Mouse (Mus musculus) thymus, adult 2 months (tissue): ENCODE measurements around the gene Tusc1. TPM values are rescaled to one million over a fixed set of nuclear protein-coding genes. Genes with fewer than 3 reads are reported as not detected.

Source experiments
- DNase-seq: peaks from one replicate; pipeline ENCODE4 v3.0.0; 2021
- H3K27ac ChIP-seq: fragments of 200-500 bp; 2 replicates; pipeline ENCODE4 v1.5.1; 2012; ENCODE audit warnings: low read length, control low read depth; ENCODE audit not compliant: control insufficient read depth, insufficient read depth
- H3K27me3 ChIP-seq: fragments of 200-500 bp; 2 replicates; pipeline ENCODE4 v1.6.1; 2012; ENCODE audit warnings: mild to moderate bottlenecking, low read length, moderate library complexity, mixed read lengths; ENCODE audit not compliant: control insufficient read depth, insufficient read depth
- H3K36me3 ChIP-seq: fragments of 200-500 bp; 2 replicates; pipeline ENCODE4 v1.6.1; 2012; ENCODE audit warnings: mild to moderate bottlenecking, low read length, moderate library complexity; ENCODE audit not compliant: control insufficient read depth, insufficient read depth
- H3K4me1 ChIP-seq: fragments of 200-500 bp; replicated peaks from 2 replicates; pipeline ENCODE4 v1.6.1; 2012; ENCODE audit warnings: low read length; ENCODE audit not compliant: control insufficient read depth, insufficient read depth
- H3K4me3 ChIP-seq: fragments of 200-500 bp; 2 replicates; pipeline ENCODE4 v1.5.1; 2012; ENCODE audit warnings: mild to moderate bottlenecking, low read length, control low read depth, moderate library complexity; ENCODE audit not compliant: control insufficient read depth, insufficient read depth
- CTCF ChIP-seq: fragments of 200-500 bp; IDR thresholded peaks from 2 replicates; pipeline ENCODE4 v1.5.1; 2012; ENCODE audit warnings: mild to moderate bottlenecking, control low read depth, low read length, moderate library complexity, borderline replicate concordance; ENCODE audit not compliant: control insufficient read depth, poor library complexity, insufficient read depth; ENCODE audit errors: extremely low read depth
- POLR2A ChIP-seq: fragments of 200-500 bp; IDR thresholded peaks from 2 replicates; pipeline ENCODE4 v1.6.1; 2012; ENCODE audit warnings: mild to moderate bottlenecking, low read length, control low read depth, moderate library complexity; ENCODE audit not compliant: control insufficient read depth, poor library complexity, insufficient read depth; ENCODE audit errors: extremely low read depth
- WGBS: fragments of 180-500 bp; shearing (Covaris S2); methylation state at CpG from one replicate; pipeline ENCODE4 v1.1.7; 2018; 5-methylcytosine and 5-hydroxymethylcytosine counted together
- polyA plus RNA-seq: library from polyadenylated mRNA; depleted of rRNA; stranded (reverse); fragments of >200 nt; gene quantifications from 2 replicates; pipeline ENCODE4 v1.2.3, GENCODE M21; 2012; rRNA removed

Tusc1 gene
- polyA plus RNA-seq: 5.6 and 7.6 TPM in 2 replicates

GRCm38 (mm10) chr4:93335118-93336003 is at the start of gene Tusc1:
Tusc1 (minus strand) TSS chr4:93335511.
- 4% methylated on average over 93 of the region's 97 CpGs for WGBS
- Histone ChIP-seq H3K4me1 (peaks cover 4% of the 10 kb centered on the region), H3K27me3 (no peaks in the 10 kb centered on the region), H3K4me3 (peak within 1 kb of the TSS; percentile 95), H3K36me3 (no peaks in the 10 kb centered on the region), H3K27ac (no peak within 1 kb of the TSS)
- peak; percentile 56 for DNase-seq
- TF ChIP-seq POLR2A (0 out of 2 replicates have a peak, but pooled peaks have one; percentile 29), CTCF (no peak)

- H3K36me3 ChIP-seq: no peaks in the 10 kb centered on the region
- no peak for DNase-seq
- TF ChIP-seq CTCF: no peak
- TF ChIP-seq POLR2A: no peak
- H3K4me1 ChIP-seq: no peaks in the 10 kb centered on the region
- 47% methylated on average over 2 of the region's 2 CpGs for WGBS
- no peak overlapping the region for H3K27ac ChIP-seq
- no peak overlapping the region for H3K4me3 ChIP-seq
- no peaks in the 10 kb centered on the region for H3K27me3 ChIP-seq
These were observed 17.6 kb upstream of the Tusc1 start for GRCm38 (mm10) chr4:93352930-93353329.

GRCm38 (mm10) chr4:93344357-93344756 is 9.0 kb upstream of the Tusc1 start:
- 91% methylated on average over 2 of the region's 2 CpGs for WGBS
- no peak overlapping the region for H3K27ac ChIP-seq
- H3K4me1 ChIP-seq: no peaks in the 10 kb centered on the region
- H3K36me3 ChIP-seq: no peaks in the 10 kb centered on the region
- no peak for DNase-seq
- TF ChIP-seq CTCF (no peak), POLR2A (no peak)
- no peaks in the 10 kb centered on the region for H3K27me3 ChIP-seq
- no peak overlapping the region for H3K4me3 ChIP-seq

- no peak for DNase-seq
- TF ChIP-seq CTCF: no peak
- TF ChIP-seq POLR2A: no peak
- Histone ChIP-seq H3K4me1 (no peaks in the 10 kb centered on the region), H3K27me3 (no peaks in the 10 kb centered on the region), H3K4me3 (no peak overlapping the region), H3K27ac (no peak overlapping the region), H3K36me3 (no peaks in the 10 kb centered on the region)
These were observed 6.3 kb upstream of the Tusc1 start for GRCm38 (mm10) chr4:93341568-93341967.

- TF ChIP-seq POLR2A (no peak), CTCF (no peak)
- 89% methylated on average over 3 of the region's 3 CpGs for WGBS
- no peak overlapping the region for H3K4me3 ChIP-seq
- peaks cover 4% of the 10 kb centered on the region for H3K4me1 ChIP-seq
- no peaks in the 10 kb centered on the region for H3K27me3 ChIP-seq
- DNase-seq: no peak
- H3K36me3 ChIP-seq: no peaks in the 10 kb centered on the region
- no peak overlapping the region for H3K27ac ChIP-seq
These were observed 2.7 kb upstream of the Tusc1 start for GRCm38 (mm10) chr4:93337977-93338376.

GRCm38 (mm10) chr4:93334636-93335117 is 634 bp downstream of the Tusc1 start:
- DNase-seq: peak; percentile 80
- Histone ChIP-seq H3K36me3 (no peaks in the 10 kb centered on the region), H3K4me1 (peaks cover 4% of the 10 kb centered on the region), H3K27me3 (no peaks in the 10 kb centered on the region), H3K27ac (no peak overlapping the region), H3K4me3 (peak overlapping the region; percentile 95)
- TF ChIP-seq POLR2A: no peak
- TF ChIP-seq CTCF: no peak
- 2% methylated on average over 48 of the region's 49 CpGs for WGBS
